Mouse (Mus musculus): Measurements from ENCODE around the gene Lamtor2. TPM values are rescaled to one million over a fixed set of nuclear protein-coding genes. Genes with fewer than 3 reads are reported as not detected.

Gene Lamtor2
- polyA plus RNA-seq, 1 experiment, result 159 TPM

- no peak overlapping the region for H3K27ac ChIP-seq (ENCODE audit: insufficient read depth, low read length)
- peak in 1 of 2 experiments; percentile 16 for DNase-seq
- H3K4me3 ChIP-seq (replicated peaks; ENCODE audit: insufficient read depth, low read depth, low read length), result no peak overlapping the region
- 47% methylated on average over 8 of the region's 8 CpGs for WGBS
- no peak for TF ChIP-seq POLR2A (IDR thresholded peaks at IDR 0.05; ENCODE audit: borderline replicate concordance, insufficient read depth, low read length)
- TF ChIP-seq CTCF (IDR thresholded peaks at IDR 0.05; ENCODE audit: borderline replicate concordance, insufficient read depth, low read depth, low read length), result no peak
- peaks cover 13% of the 10 kb centered on the region for H3K4me1 ChIP-seq (ENCODE audit: control insufficient read depth, insufficient read depth, low read length)
- no peaks in the 10 kb centered on the region for H3K27me3 ChIP-seq (ENCODE audit: control insufficient read depth, insufficient read depth, low read length)
These were observed 25.3 kb downstream of the Lamtor2 start for GRCm38 (mm10) chr3:88527565-88527964.

- Histone ChIP-seq H3K4me3 (replicated peaks; ENCODE audit: insufficient read depth, low read depth, low read length) (no peak overlapping the region), H3K4me1 (ENCODE audit: control insufficient read depth, insufficient read depth, low read length) (peaks cover 12% of the 10 kb centered on the region), H3K27ac (ENCODE audit: insufficient read depth, low read length) (no peak overlapping the region), H3K27me3 (ENCODE audit: control insufficient read depth, insufficient read depth, low read length) (no peaks in the 10 kb centered on the region)
- DNase-seq, result peak; percentile 84 to 85
- 29% methylated on average over 17 of the region's 17 CpGs for WGBS
- TF ChIP-seq CTCF (IDR thresholded peaks at IDR 0.05; ENCODE audit: borderline replicate concordance, insufficient read depth, low read depth, low read length) (peak; percentile 100), POLR2A (IDR thresholded peaks at IDR 0.05; ENCODE audit: borderline replicate concordance, insufficient read depth, low read length) (no peak)
These were observed 26.4 kb downstream of the Lamtor2 start for GRCm38 (mm10) chr3:88526157-88527131.

DNA sequence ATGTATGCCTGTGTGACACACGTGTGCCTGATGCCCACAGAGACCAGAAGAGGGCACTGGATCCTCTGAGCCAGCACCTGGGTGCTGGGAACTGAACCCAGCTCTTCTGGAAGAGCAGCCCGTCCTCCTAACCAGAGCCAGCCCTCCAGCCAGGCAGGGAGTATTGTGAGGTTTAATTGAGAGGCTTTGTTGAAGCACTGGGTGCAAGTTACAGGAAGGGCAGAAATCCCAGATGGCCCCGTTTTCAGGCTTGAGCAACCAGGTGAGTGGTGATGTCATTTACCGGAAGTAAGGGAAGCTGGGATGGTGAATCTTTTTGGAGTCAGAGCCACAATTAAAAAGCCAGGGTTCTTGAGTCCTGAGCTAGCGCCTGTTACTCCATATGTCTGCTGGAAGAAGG, 27.9 kb downstream of the Lamtor2 start:
- no peak for DNase-seq
- Histone ChIP-seq H3K4me1 (ENCODE audit: control insufficient read depth, insufficient read depth, low read length) (peaks cover 6% of the 10 kb centered on the region), H3K4me3 (replicated peaks; ENCODE audit: insufficient read depth, low read depth, low read length) (no peak overlapping the region), H3K27ac (ENCODE audit: insufficient read depth, low read length) (no peak overlapping the region), H3K27me3 (ENCODE audit: control insufficient read depth, insufficient read depth, low read length) (no peaks in the 10 kb centered on the region)
- WGBS, result 79% methylated on average over 5 of the region's 5 CpGs
- TF ChIP-seq CTCF (IDR thresholded peaks at IDR 0.05; ENCODE audit: borderline replicate concordance, insufficient read depth, low read depth, low read length) (no peak), POLR2A (IDR thresholded peaks at IDR 0.05; ENCODE audit: borderline replicate concordance, insufficient read depth, low read length) (no peak)

GRCm38 (mm10) chr3:88523027-88523426, 29.8 kb downstream of the Lamtor2 start:
- no peak for TF ChIP-seq CTCF (IDR thresholded peaks at IDR 0.05; ENCODE audit: borderline replicate concordance, insufficient read depth, low read depth, low read length)
- TF ChIP-seq POLR2A (IDR thresholded peaks at IDR 0.05; ENCODE audit: borderline replicate concordance, insufficient read depth, low read length), result no peak
- 79% methylated on average over 8 of the region's 8 CpGs for WGBS

GRCm38 (mm10) chr3:88521803-88522331, 31.0 kb downstream of the Lamtor2 start:
- DNase-seq, result peak; percentile 53 to 69
- 32% methylated on average over 9 of the region's 9 CpGs for WGBS
- no peak overlapping the region for H3K4me3 ChIP-seq (replicated peaks; ENCODE audit: insufficient read depth, low read depth, low read length)
- H3K4me1 ChIP-seq (ENCODE audit: control insufficient read depth, insufficient read depth, low read length), result no peaks in the 10 kb centered on the region; the same call in 1 of the 2 replicates
- no peak overlapping the region for H3K27ac ChIP-seq (ENCODE audit: insufficient read depth, low read length)
- no peak for TF ChIP-seq POLR2A (IDR thresholded peaks at IDR 0.05; ENCODE audit: borderline replicate concordance, insufficient read depth, low read length)
- peak; percentile 85 for TF ChIP-seq CTCF (IDR thresholded peaks at IDR 0.05; ENCODE audit: borderline replicate concordance, insufficient read depth, low read depth, low read length)
- H3K27me3 ChIP-seq (ENCODE audit: control insufficient read depth, insufficient read depth, low read length), result no peaks in the 10 kb centered on the region

More at GRCm38 (mm10) chr3:88523027-88523426, 29.8 kb downstream of the Lamtor2 start:
- DNase-seq, result no peak
- Histone ChIP-seq H3K4me3 (replicated peaks; ENCODE audit: insufficient read depth, low read depth, low read length) (no peak overlapping the region), H3K27ac (ENCODE audit: insufficient read depth, low read length) (no peak overlapping the region), H3K27me3 (ENCODE audit: control insufficient read depth, insufficient read depth, low read length) (no peaks in the 10 kb centered on the region), H3K4me1 (ENCODE audit: control insufficient read depth, insufficient read depth, low read length) (no peaks in the 10 kb centered on the region; the same call in 1 of the 2 replicates)

GRCm38 (mm10) chr3:88521156-88521555, 31.7 kb downstream of the Lamtor2 start:
- H3K4me3 ChIP-seq (replicated peaks; ENCODE audit: insufficient read depth, low read depth, low read length), result no peak overlapping the region
- no peaks in the 10 kb centered on the region for H3K27me3 ChIP-seq (ENCODE audit: control insufficient read depth, insufficient read depth, low read length)
- H3K27ac ChIP-seq (ENCODE audit: insufficient read depth, low read length), result no peak overlapping the region
- DNase-seq, result no peak
- no peaks in the 10 kb centered on the region; the same call in 1 of the 2 replicates for H3K4me1 ChIP-seq (ENCODE audit: control insufficient read depth, insufficient read depth, low read length)
- TF ChIP-seq POLR2A (IDR thresholded peaks at IDR 0.05; ENCODE audit: borderline replicate concordance, insufficient read depth, low read length) (no peak), CTCF (IDR thresholded peaks at IDR 0.05; ENCODE audit: borderline replicate concordance, insufficient read depth, low read depth, low read length) (no peak)
- WGBS, result 89% methylated on average over 6 of the region's 6 CpGs

GRCm38 (mm10) chr3:88520078-88520477, 32.8 kb downstream of the Lamtor2 start:
- 88% methylated on average over 2 of the region's 2 CpGs for WGBS
- no peak for DNase-seq
- TF ChIP-seq POLR2A (IDR thresholded peaks at IDR 0.05; ENCODE audit: borderline replicate concordance, insufficient read depth, low read length) (no peak), CTCF (IDR thresholded peaks at IDR 0.05; ENCODE audit: borderline replicate concordance, insufficient read depth, low read depth, low read length) (no peak)
- Histone ChIP-seq H3K4me3 (replicated peaks; ENCODE audit: insufficient read depth, low read depth, low read length) (no peak overlapping the region), H3K4me1 (ENCODE audit: control insufficient read depth, insufficient read depth, low read length) (no peaks in the 10 kb centered on the region; the same call in 1 of the 2 replicates), H3K27me3 (ENCODE audit: control insufficient read depth, insufficient read depth, low read length) (no peaks in the 10 kb centered on the region), H3K27ac (ENCODE audit: insufficient read depth, low read length) (no peak overlapping the region)
